Mouse (Mus musculus) thymus, adult 2 months (tissue): ENCODE results near the gene Egfr.

Source experiments
- CTCF ChIP-seq: fragments of 200-500 bp; IDR thresholded peaks from 2 replicates; pipeline ENCODE4 v1.5.1; 2012; ENCODE audit warnings: mild to moderate bottlenecking, control low read depth, low read length, moderate library complexity, borderline replicate concordance; ENCODE audit not compliant: control insufficient read depth, poor library complexity, insufficient read depth; ENCODE audit errors: extremely low read depth
- POLR2A ChIP-seq: fragments of 200-500 bp; IDR thresholded peaks from 2 replicates; pipeline ENCODE4 v1.6.1; 2012; ENCODE audit warnings: mild to moderate bottlenecking, low read length, control low read depth, moderate library complexity; ENCODE audit not compliant: control insufficient read depth, poor library complexity, insufficient read depth; ENCODE audit errors: extremely low read depth

GRCm38 (mm10) chr11:16914756-16915155, 162.8 kb downstream of the Egfr start:
- no peak for TF ChIP-seq CTCF
- TF ChIP-seq POLR2A, result no peak
